Mouse (Mus musculus): ENCODE measurements around the gene Phb2.
A peak's percentile ranks its signal among the peaks of the same experiment; 100 is the strongest.

The Phb2 gene

DNA sequence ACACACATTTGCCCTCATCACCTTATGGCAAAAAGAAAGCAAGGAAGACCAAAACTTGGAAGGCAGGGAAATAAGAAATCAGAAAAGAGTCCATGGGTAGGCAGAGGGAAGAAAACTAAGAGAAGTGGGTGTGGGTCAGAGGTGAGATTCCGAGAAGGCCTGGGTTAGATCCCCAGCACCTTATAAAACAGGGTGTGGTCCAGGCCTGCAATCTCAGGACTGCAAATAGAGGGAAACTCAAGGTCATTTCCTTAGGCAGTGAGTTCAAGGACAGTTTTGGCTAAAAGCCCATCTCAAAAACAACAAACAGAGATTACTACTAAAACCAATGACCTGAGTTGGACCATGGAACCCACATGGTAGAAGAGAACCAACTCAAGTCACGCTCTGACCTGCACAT lies 41.7 kb downstream of the Phb2 start:
- no peak for DNase-seq

DNA sequence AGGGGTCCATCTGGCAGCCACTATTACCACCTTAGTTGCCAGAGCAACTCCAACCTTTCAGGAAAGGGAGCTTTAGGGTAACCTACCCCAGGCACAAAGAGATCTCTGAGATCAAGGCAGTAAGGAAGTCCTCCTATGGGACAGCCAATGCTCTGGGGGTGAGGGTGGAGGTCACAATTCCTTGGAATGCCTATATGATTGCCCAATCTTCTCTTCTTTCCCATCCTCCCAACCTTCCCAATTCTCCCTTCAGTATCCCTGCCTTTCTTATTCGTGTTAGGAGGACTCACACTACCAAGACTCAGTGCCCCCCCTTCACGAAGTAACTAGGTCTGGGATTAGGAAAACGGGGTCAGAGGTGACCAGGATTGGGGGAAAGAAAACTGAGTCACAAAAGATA lies 43.2 kb downstream of the Phb2 start:
- DNase-seq = no peak

DNA sequence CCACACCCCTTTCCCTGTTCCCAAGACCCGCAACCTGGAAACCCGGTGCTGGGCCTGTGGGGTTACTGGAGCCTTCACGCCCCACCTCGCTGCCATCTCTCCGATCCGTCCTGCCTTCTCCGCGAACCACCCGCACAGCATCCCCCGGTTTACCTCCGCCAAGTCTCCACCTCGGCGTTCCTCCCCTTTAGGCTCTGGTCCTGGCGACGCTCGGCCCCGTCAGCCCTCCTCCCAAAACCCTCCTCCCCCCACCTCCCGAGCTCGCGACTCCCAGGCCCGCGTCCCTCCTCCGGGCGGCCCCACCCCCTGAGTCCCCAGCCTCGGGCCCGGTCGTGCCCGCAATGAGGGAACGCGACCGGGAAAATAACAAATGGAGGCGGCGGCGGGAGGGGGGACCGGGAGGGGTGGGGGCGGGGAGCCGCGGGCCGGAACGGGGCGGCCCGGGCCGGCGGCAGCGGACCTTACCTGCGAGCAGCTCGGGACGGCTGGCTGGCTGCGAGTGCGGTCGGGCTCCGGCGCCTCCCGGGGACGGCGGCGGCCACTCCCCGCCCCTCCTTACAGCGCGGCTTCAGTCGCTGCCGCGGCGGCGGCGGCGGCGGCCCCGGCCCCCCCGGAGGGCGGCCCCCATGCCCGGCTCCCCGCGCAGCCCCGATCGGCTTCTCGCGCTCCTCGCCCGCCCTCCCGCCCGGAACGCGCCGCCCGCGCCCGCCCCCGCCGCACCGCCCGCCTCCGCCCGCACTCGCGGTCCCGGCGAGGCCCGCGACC lies 43.9 kb downstream of the Phb2 start, which contains the start of the genes Gm45234 and Atn1:
Gm45234 (minus strand) TSS at position 191 of the 765 bp plus-strand sequence.
Atn1 (minus strand) TSS at position 694 of the 765 bp plus-strand sequence.
- DNase-seq = peak; percentile 62

DNA sequence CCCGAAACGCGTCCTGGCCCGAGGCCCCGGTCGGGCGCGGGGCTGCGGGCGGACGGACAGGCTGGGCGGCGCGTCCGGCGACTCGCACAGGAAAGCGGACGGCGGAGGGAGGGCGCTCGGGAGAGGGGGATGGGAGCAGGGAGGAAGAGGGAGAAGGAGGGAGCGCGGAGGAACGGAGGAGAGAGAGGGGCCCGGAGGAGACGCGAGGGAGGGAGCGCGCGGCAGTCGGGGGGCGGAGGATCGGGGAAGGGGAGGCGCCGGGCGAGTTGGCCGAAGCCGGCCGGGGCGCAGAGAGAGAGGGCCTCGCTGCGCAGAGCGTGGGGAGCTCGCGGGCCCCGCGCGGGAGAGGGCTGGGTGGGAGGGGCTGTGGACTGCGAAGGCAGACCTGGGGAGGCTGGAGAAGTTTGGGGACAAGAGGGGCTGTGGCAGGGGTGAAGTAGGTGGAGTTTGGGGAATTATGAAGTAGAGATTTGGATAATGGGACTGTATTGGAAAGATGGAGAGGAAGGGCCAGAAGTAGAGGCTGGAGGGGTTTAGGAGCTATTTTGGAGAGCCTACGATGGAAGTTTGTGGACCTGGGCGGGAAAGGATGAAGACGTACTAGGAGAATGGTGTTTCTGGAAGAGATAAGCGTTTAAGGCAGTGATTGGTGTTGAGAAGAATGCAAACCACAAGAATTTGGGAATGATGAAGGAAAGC lies 44.7 kb downstream of the Phb2 start:
- peak; percentile 79 for DNase-seq

DNA sequence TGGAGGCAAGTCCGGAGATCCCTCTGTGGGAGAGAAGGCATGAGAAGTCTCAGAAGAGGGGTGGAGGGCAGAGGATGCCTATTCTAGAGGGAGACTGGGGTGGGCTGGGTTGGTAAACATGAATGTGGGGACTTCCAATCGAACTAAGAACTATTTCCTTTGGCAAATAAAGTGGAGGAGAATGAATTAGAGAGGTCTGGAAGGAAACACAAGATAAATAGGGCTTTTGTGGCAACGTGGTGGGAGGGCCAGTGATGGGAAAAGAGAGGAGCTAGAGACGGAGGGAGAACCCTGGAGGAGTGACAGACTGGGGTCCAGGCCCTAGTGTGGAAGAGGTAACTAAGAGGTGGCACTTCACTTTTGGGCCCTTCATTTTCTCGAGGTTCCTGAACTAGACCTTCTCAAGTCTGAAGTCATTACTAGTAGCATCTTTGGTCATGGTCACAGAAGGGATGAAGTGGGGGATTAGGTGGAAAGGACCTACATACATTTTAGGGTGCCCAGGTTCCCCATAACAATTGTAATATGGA lies 45.3 kb downstream of the Phb2 start:
- no peak for DNase-seq

DNA sequence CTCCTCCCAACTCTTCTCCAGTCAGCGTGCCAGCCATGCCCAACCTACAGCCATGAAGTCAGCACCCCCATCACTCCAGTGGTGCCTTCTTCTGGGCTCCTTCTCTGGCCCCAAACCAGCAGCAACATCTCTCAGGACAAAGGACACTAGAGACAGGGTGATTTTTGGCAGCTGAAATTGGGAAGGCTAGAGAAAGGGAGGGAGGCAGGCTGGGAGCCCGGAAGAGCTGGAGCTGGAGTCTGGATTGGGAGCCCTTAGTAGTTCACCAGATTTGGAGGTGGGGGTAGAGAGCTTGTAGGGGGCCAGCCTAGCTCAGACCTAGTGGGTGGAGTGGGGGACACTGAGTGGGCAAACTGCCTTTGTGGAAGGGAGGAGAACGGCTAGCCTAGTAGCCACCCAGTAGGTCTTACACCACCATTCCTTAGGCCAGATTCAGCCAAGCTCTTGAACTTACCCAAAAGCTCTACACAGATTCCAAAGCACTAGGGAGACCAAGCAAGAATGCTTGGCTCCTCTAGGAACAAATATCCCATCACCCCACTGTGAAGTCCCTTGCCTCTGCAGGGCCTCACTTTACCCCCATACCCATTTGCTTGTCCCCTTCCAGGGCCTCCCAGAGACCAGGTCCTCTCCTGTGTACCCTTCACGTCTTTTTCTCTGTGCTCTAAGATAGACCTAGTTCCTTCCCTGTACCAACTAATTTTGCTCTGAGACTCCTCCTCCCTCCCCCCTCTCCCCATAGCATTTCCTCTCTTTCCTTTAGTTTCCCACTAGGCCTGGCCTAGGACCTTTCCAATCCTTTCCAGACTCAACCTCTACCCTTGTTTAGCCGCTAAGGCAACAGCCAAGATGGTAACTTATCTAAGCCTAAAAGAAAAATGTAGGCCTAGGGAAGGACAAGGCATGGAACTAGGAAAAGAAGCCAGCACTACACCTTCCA lies 46.0 kb downstream of the Phb2 start:
- peak; percentile 49 for DNase-seq

DNA sequence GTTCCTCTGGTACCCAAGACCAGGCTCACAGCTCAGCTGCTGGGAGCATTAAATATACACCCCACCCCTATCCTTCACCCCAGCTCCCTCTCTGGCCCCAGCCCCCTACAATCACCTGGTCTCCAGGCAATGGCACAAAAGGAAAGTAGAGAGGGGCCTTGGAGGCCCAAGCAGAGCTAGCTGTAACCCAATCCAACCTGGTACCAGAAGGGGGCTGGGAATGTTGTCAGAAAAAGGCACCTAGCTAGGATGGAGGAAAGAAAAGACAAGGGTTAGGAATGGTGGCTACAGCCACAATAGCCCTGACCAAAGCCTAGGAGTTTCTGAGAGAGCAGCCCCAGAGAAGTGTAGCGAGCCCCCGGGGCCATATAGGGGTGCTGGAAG lies 46.7 kb downstream of the Phb2 start:
- DNase-seq = no peak

DNA sequence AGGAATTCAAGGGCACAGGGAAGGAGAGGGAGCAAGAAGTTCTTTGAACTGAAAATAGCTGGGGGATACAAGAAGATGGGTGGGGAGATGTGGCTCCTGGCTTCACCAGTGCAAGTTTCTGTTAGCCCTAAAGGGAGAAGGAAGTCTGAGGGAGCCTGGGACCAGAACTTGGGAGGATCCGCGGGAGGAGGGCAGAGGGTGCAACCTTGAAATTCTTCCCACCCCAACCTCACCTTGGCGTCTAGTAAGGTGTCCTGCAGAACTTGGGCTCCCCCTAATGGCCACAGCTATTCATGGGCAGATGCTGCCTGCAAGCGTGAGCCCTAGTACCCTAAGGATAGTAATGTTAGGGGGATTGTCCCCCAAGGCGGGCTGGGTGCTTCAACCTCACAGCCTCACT lies 47.1 kb downstream of the Phb2 start:
- peak; percentile 63 for DNase-seq

DNA sequence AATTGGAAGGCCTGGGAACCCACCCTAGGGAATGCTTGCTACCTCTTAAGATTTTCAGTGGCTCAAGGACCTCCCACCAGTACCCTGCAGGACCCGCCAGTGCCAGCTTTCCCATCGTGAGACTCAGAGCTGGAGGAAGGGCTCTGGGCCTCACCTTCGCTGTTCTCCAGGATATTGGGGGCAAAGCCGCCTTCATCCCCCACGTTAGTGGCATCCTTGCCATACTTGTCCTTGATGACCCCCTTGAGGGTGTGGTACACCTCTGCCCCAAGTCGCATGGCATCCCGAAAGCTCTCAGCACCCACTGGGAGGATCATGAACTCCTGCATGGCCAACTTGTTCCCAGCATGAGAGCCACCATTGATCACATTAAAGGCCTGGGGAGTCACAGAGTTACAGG lies 53.8 kb downstream of the Phb2 start:
- DNase-seq = no peak

Measured in right cerebral cortex, postnatal 4 days (tissue).